Mouse (Mus musculus): ENCODE data around the gene Exo5.

DNA sequence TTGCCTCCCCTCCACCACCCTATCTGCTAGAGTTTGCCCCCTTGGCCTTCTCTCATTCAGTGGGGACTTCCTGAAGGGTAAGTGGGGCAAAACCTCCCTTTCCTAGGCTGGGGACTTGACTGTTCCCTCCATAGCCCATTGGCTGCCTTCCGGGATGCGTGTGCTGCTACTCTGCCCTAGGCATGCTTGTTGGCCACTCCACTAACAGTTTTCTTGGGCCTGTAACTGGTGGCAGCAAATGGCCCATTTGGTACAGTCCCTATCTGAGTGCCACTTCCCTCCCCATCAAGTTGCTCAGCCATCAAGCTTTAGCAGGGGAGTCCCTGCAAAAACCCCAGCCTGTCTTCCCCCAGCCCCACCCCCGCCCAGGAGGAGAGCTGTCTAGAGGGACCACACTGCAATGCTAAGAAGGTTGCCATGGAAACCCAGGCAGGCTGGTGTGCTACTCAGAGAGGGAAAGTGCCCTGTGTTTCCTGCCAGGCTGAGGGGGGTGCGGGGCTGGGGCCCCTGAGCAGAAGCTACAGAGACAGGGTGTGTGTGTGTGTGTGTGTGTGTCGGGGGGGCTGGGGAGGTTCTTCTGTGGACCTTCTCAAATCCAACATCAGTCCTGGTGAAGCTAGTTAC lies 42.7 kb downstream of the Exo5 start:
- TF ChIP-seq CTCF (IDR thresholded peaks at IDR 0.05) (no peak), EP300 (IDR thresholded peaks at IDR 0.05; ENCODE audit: insufficient read depth, low read depth, low read length) (no peak)

Measured in heart, adult 2 months (tissue).